Mouse (Mus musculus): ENCODE measurements at regions not wholly inside any gene's neighbourhood (a gene's known extent, or its start where the extent isn't known, plus 50 kb on each side); places are given as distances from the start of the nearest gene placed in this dataset.

- TF ChIP-seq CTCF (IDR thresholded peaks at IDR 0.05; ENCODE audit: extremely low read depth, insufficient read depth, insufficient read length, insufficient replicate concordance) (no peak), POLR2A (IDR thresholded peaks at IDR 0.05; ENCODE audit: low read depth, low read length) (no peak)
Measured at GRCm38 (mm10) chr12:35733580-35733979, 191.8 kb upstream of the Agr3 start.

All from spleen, adult 2 months (tissue).